Comparison of ENCODE assay signal across 9 mouse cellular contexts in genomic region chrX:57921294-57921693, GRCm38 (mm10).
A peak's percentile ranks its signal among the peaks of the same experiment; 100 is the strongest.
DNase-seq lines count a peak whose midpoint lies in the region; ATAC-seq and TF ChIP-seq lines count a peak whose summit lies in the region.
"Had no signal": no experiment of that assay in that cellular context is flagged by ENCODE, and none has a peak within 500 bp of the region (broad histone marks: within the 10 kb centered on the region; RNA-seq: fewer than 3 reads in every experiment).

No protein-coding gene starts in this region.

- H3K4me1 ChIP-seq in lung, postnatal 0 days (ENCODE audit: insufficient read depth, low read depth, low read length) = no peaks in the 10 kb centered on the region
- H3K4me1 ChIP-seq in limb, embryonic 15.5 days = 0 out of 2 replicates have a peak, but pooled peaks cover 2% of the 10 kb centered on the region
- H3K4me1 ChIP-seq: lung, embryonic 15.5 days had no signal

- H3K9me3 ChIP-seq in lung, postnatal 0 days (ENCODE audit: low read length) = no peaks in the 10 kb centered on the region
- no peaks in the 10 kb centered on the region for H3K9me3 ChIP-seq in limb, embryonic 15.5 days
- H3K9me3 ChIP-seq: lung, embryonic 15.5 days had no signal

- H3K27me3 ChIP-seq in lung, postnatal 0 days (replicated peaks; ENCODE audit: insufficient read depth, low read length) = peaks cover 20% of the 10 kb centered on the region
- peaks cover 48% of the 10 kb centered on the region for H3K27me3 ChIP-seq in limb, embryonic 15.5 days

- DNase-seq in cerebellum, postnatal 14 days = peak; percentile 44 to 64
- no peak for DNase-seq in cerebellum, adult 18-20 months
- no peak for DNase-seq in lung, postnatal 0 days (ENCODE audit: low spot score)
- DNase-seq in lung, postnatal 10 days = no peak
- DNase-seq in urinary bladder, postnatal 10 days (ENCODE audit: low spot score) = no peak
- no peak for DNase-seq in natural killer cell, adult 2 months (ENCODE audit: low spot score in 2 of 2)
- DNase-seq in gastrocnemius, postnatal 25 days = no peak

- no peak overlapping the region for H3K4me2 ChIP-seq in lung, postnatal 0 days (replicated peaks; ENCODE audit: low read depth, low read length)
- 0 out of 2 replicates have a peak overlapping the region, but pooled peaks have one; percentile 5 for H3K4me2 ChIP-seq in limb, embryonic 15.5 days
- H3K4me2 ChIP-seq: lung, embryonic 15.5 days had no signal

- H3K4me3 ChIP-seq in lung, postnatal 0 days (ENCODE audit: low read depth, low read length) = no peak overlapping the region
- H3K4me3 ChIP-seq in limb, embryonic 15.5 days = 0 out of 2 replicates have a peak overlapping the region, but pooled peaks have one; percentile 8
- H3K4me3 ChIP-seq: lung, embryonic 15.5 days had no signal

- H3K27ac ChIP-seq in lung, postnatal 0 days (ENCODE audit: low read length) = no peak overlapping the region
- no peak overlapping the region for H3K27ac ChIP-seq in limb, embryonic 15.5 days
- H3K27ac ChIP-seq: lung, embryonic 15.5 days had no signal

- no peak for ATAC-seq in lung, postnatal 0 days
- ATAC-seq in limb, embryonic 15.5 days (ENCODE audit: insufficient number of reproducible peaks, low FRiP score, low TSS enrichment, low read depth) = no peak

- 17% methylated on average over 16 of the region's 16 CpGs for WGBS in lung, postnatal 0 days
- 19% methylated on average over 16 of the region's 16 CpGs for WGBS in limb, embryonic 15.5 days

- H3K9ac ChIP-seq in lung, postnatal 0 days (replicated peaks; ENCODE audit: low read depth) = no peak overlapping the region
- H3K9ac ChIP-seq in limb, embryonic 15.5 days = no peak overlapping the region
- H3K9ac ChIP-seq: lung, embryonic 15.5 days had no signal

- no peaks in the 10 kb centered on the region for H3K36me3 ChIP-seq in lung, postnatal 0 days (ENCODE audit: insufficient read depth, low read length)
- no peaks in the 10 kb centered on the region for H3K36me3 ChIP-seq in limb, embryonic 15.5 days
- H3K36me3 ChIP-seq: lung, embryonic 15.5 days had no signal

- peak; percentile 13; the same call in 1 of the 2 replicates for TF ChIP-seq CTCF in lung, postnatal 0 days (IDR thresholded peaks at IDR 0.05)

- no peak for TF ChIP-seq EP300 in lung, postnatal 0 days (IDR thresholded peaks at IDR 0.05)

Comparison
In these comparisons a context has a peak if more than half of its experiments do, and no peak if none do; other contexts are left out.
1. DNase-seq: peak in cerebellum, postnatal 14 days (2 of 2); none in cerebellum, adult 18-20 months (0 of 2), lung, postnatal 0 days (single experiment), lung, postnatal 10 days (single experiment), urinary bladder, postnatal 10 days (single experiment), natural killer cell, adult 2 months (0 of 2) and gastrocnemius, postnatal 25 days (single experiment).